Mouse (Mus musculus) myocyte (in vitro differentiated cells): ENCODE results near the gene Nomo1. TPM values are rescaled to one million over a fixed set of nuclear protein-coding genes. Genes with fewer than 3 reads are reported as not detected.

Source experiments
- H3K27me3 ChIP-seq: one replicate; pipeline ENCODE4 v1.6.1; 2011; ENCODE audit not compliant: control insufficient read depth, insufficient read depth, insufficient read length
- H3K36me3 ChIP-seq: one replicate; pipeline ENCODE4 v1.6.1; 2011; ENCODE audit not compliant: control insufficient read depth, insufficient read depth
- H3K4me2 ChIP-seq: one replicate; pipeline ENCODE4 v1.6.1; 2011; ENCODE audit warnings: low read depth, control low read depth
- H3K4me3 ChIP-seq: one replicate; pipeline ENCODE4 v1.5.1; 2011; ENCODE audit warnings: mild to moderate bottlenecking, control low read depth, moderate library complexity
- H3K79me2 ChIP-seq: one replicate; pipeline ENCODE4 v1.6.1; 2011; ENCODE audit not compliant: control insufficient read depth, insufficient read depth
- H3ac ChIP-seq: one replicate; pipeline ENCODE4 v1.6.1; 2011; ENCODE audit not compliant: control insufficient read depth, insufficient read length
- CEBPB ChIP-seq: IDR thresholded peaks from 2 replicates; pipeline ENCODE4 v1.6.1; 2011; ENCODE audit warnings: mild to moderate bottlenecking, moderate library complexity; ENCODE audit not compliant: poor library complexity, insufficient read depth, severe bottlenecking
- E2F4 ChIP-seq: IDR thresholded peaks from one replicate; pipeline ENCODE4 v1.6.1; 2011; ENCODE audit warnings: mild to moderate bottlenecking, control low read depth, moderate library complexity; ENCODE audit not compliant: insufficient read depth
- MAX ChIP-seq: IDR thresholded peaks from one replicate; pipeline ENCODE4 v1.6.1; 2011; ENCODE audit warnings: low read depth, mild to moderate bottlenecking, control low read depth
- MYOD1 ChIP-seq, 3 experiments: IDR thresholded peaks; one replicate each; pipeline ENCODE4 v1.6.1; 2011; ENCODE audit warnings: control low read depth in 2 of 3, low read depth in 2 of 3, mild to moderate bottlenecking in 2 of 3, moderate library complexity in 1 of 3; ENCODE audit not compliant: insufficient read length in 2 of 3, control insufficient read depth in 1 of 3
- MYOG ChIP-seq, 3 experiments: IDR thresholded peaks; one replicate each; pipeline ENCODE4 v1.6.1; 2011; ENCODE audit warnings: control low read depth in 2 of 3, low read depth in 2 of 3, mild to moderate bottlenecking in 2 of 3; ENCODE audit not compliant: insufficient read length in 2 of 3, control insufficient read depth in 1 of 3, insufficient read depth in 1 of 3
- POLR2A ChIP-seq: IDR thresholded peaks from one replicate; pipeline ENCODE4 v1.6.1; 2011; ENCODE audit warnings: low read depth, mild to moderate bottlenecking, control low read depth, moderate library complexity; ENCODE audit not compliant: insufficient read length
- POLR2AphosphoS2 ChIP-seq: IDR thresholded peaks from one replicate; pipeline ENCODE4 v1.6.1; 2011; ENCODE audit warnings: low read depth, control low read depth; ENCODE audit not compliant: insufficient read length
- REST ChIP-seq: IDR thresholded peaks from one replicate; pipeline ENCODE4 v1.6.1; 2011; ENCODE audit warnings: mild to moderate bottlenecking, control low read depth, moderate library complexity; ENCODE audit not compliant: insufficient read depth, insufficient read length
- SRF ChIP-seq: IDR thresholded peaks from one replicate; pipeline ENCODE4 v1.6.1; 2011; ENCODE audit warnings: low read depth; ENCODE audit not compliant: control insufficient read depth, insufficient read length
- TCF12 ChIP-seq: IDR thresholded peaks from one replicate; pipeline ENCODE4 v1.6.1; 2011; ENCODE audit warnings: mild to moderate bottlenecking, control low read depth; ENCODE audit not compliant: poor library complexity, insufficient read depth, severe bottlenecking
- TCF3 ChIP-seq: IDR thresholded peaks from one replicate; pipeline ENCODE4 v1.6.1; 2011; ENCODE audit warnings: low read depth, control low read depth; ENCODE audit not compliant: insufficient read length
- USF1 ChIP-seq: IDR thresholded peaks from one replicate; pipeline ENCODE4 v1.6.1; 2011; ENCODE audit warnings: low read depth, mild to moderate bottlenecking, control low read depth, moderate library complexity
- polyA plus RNA-seq: library from polyadenylated mRNA; unstranded; fragments of >200 nt; fragmentation: generic; extraction: Trizol; gene quantifications from one replicate; pipeline ENCODE4 v1.2.1, GENCODE M21; 2012; ENCODE audit warnings: missing spikeins

The Nomo1 gene
- polyA plus RNA-seq, 1 experiment = 79.2 TPM

- Histone ChIP-seq H3K36me3 (no peaks in the 10 kb centered on the region), H3K4me2 (no peak overlapping the region), H3K27me3 (no peaks in the 10 kb centered on the region), H3ac (no peak overlapping the region), H3K4me3 (no peak overlapping the region), H3K79me2 (peaks cover 7% of the 10 kb centered on the region)
- no peak for TF ChIP-seq MYOD1 (IDR thresholded peaks at IDR 0.05; ENCODE audit: control insufficient read depth in 1 of 3, insufficient read length in 2 of 3, low read depth in 2 of 3)
- no peak for TF ChIP-seq POLR2AphosphoS2
- no peak for TF ChIP-seq E2F4
- TF ChIP-seq CEBPB = no peak
- TF ChIP-seq SRF = no peak
- no peak for TF ChIP-seq TCF12
- no peak for TF ChIP-seq USF1
- TF ChIP-seq REST = no peak
- TF ChIP-seq MAX = no peak
- TF ChIP-seq TCF3 = no peak
- no peak for TF ChIP-seq POLR2A
- no peak for TF ChIP-seq MYOG (IDR thresholded peaks at IDR 0.05; ENCODE audit: control insufficient read depth in 1 of 3, insufficient read depth in 1 of 3, insufficient read length in 2 of 3, low read depth in 2 of 3)
These were observed 3.9 kb downstream of the Nomo1 start for GRCm38 (mm10) chr7:46037433-46037832.

GRCm38 (mm10) chr7:46039873-46040272 lies 6.4 kb downstream of the Nomo1 start:
- Histone ChIP-seq H3K27me3 (no peaks in the 10 kb centered on the region), H3K79me2 (no peaks in the 10 kb centered on the region), H3ac (no peak overlapping the region), H3K4me2 (no peak overlapping the region), H3K4me3 (no peak overlapping the region), H3K36me3 (peaks cover 3% of the 10 kb centered on the region)
- no peak for TF ChIP-seq CEBPB
- no peak for TF ChIP-seq USF1
- TF ChIP-seq POLR2A = no peak
- TF ChIP-seq E2F4 = no peak
- no peak for TF ChIP-seq POLR2AphosphoS2
- no peak for TF ChIP-seq SRF
- no peak for TF ChIP-seq REST
- no peak for TF ChIP-seq MYOD1 (IDR thresholded peaks at IDR 0.05; ENCODE audit: control insufficient read depth in 1 of 3, insufficient read length in 2 of 3, low read depth in 2 of 3)
- no peak for TF ChIP-seq TCF12
- no peak for TF ChIP-seq MYOG (IDR thresholded peaks at IDR 0.05; ENCODE audit: control insufficient read depth in 1 of 3, insufficient read depth in 1 of 3, insufficient read length in 2 of 3, low read depth in 2 of 3)
- no peak for TF ChIP-seq TCF3

GRCm38 (mm10) chr7:46044106-46044505 lies 10.6 kb downstream of the Nomo1 start:
- Histone ChIP-seq H3K27me3 (no peaks in the 10 kb centered on the region), H3K79me2 (no peaks in the 10 kb centered on the region), H3K36me3 (peaks cover 3% of the 10 kb centered on the region), H3K4me2 (no peak overlapping the region), H3K4me3 (no peak overlapping the region), H3ac (no peak overlapping the region)
- TF ChIP-seq CEBPB = no peak
- no peak for TF ChIP-seq TCF3
- no peak for TF ChIP-seq E2F4
- no peak for TF ChIP-seq SRF
- no peak for TF ChIP-seq MAX
- no peak for TF ChIP-seq MYOD1 (IDR thresholded peaks at IDR 0.05; ENCODE audit: control insufficient read depth in 1 of 3, insufficient read length in 2 of 3, low read depth in 2 of 3)
- TF ChIP-seq POLR2A = no peak
- no peak for TF ChIP-seq USF1
- no peak for TF ChIP-seq REST
- TF ChIP-seq POLR2AphosphoS2 = no peak
- no peak for TF ChIP-seq MYOG (IDR thresholded peaks at IDR 0.05; ENCODE audit: control insufficient read depth in 1 of 3, insufficient read depth in 1 of 3, insufficient read length in 2 of 3, low read depth in 2 of 3)
- no peak for TF ChIP-seq TCF12

GRCm38 (mm10) chr7:46045882-46046281 lies 12.4 kb downstream of the Nomo1 start:
- Histone ChIP-seq H3ac (no peak overlapping the region), H3K27me3 (no peaks in the 10 kb centered on the region), H3K79me2 (no peaks in the 10 kb centered on the region), H3K4me2 (no peak overlapping the region), H3K36me3 (peaks cover 3% of the 10 kb centered on the region), H3K4me3 (no peak overlapping the region)
- TF ChIP-seq TCF12 = no peak
- no peak for TF ChIP-seq MYOG (IDR thresholded peaks at IDR 0.05; ENCODE audit: control insufficient read depth in 1 of 3, insufficient read depth in 1 of 3, insufficient read length in 2 of 3, low read depth in 2 of 3)
- no peak for TF ChIP-seq REST
- no peak for TF ChIP-seq USF1
- no peak for TF ChIP-seq E2F4
- TF ChIP-seq MAX = no peak
- TF ChIP-seq POLR2AphosphoS2 = no peak
- TF ChIP-seq TCF3 = no peak
- TF ChIP-seq POLR2A = no peak
- no peak for TF ChIP-seq CEBPB
- no peak for TF ChIP-seq MYOD1 (IDR thresholded peaks at IDR 0.05; ENCODE audit: control insufficient read depth in 1 of 3, insufficient read length in 2 of 3, low read depth in 2 of 3)
- TF ChIP-seq SRF = no peak
